ENCODE assay signal across 7 mouse cellular contexts in genomic region chr1:131244536-131245088, GRCm38 (mm10). TPM values are rescaled to one million over a fixed set of nuclear protein-coding genes. Genes with fewer than 3 reads are reported as not detected.
DNase-seq lines count a peak whose midpoint lies in the region; ATAC-seq and TF ChIP-seq lines count a peak whose summit lies in the region.

No protein-coding gene starts in this region.

- 1% methylated on average over 55 of the region's 57 CpGs for WGBS in lung, embryonic 14.5 days
- WGBS in embryonic facial prominence, embryonic 12.5 days = under 1% methylated on average over 57 of the region's 57 CpGs

- peaks cover 34% of the 10 kb centered on the region for H3K27me3 ChIP-seq in lung, embryonic 14.5 days (ENCODE audit: insufficient read depth, low read length)
- peaks cover 79% of the 10 kb centered on the region for H3K27me3 ChIP-seq in embryonic facial prominence, embryonic 12.5 days

- peak overlapping the region; percentile 67 for H3K9ac ChIP-seq in lung, embryonic 14.5 days
- peak overlapping the region; percentile 63 for H3K9ac ChIP-seq in embryonic facial prominence, embryonic 12.5 days

- no peak overlapping the region for H3K27ac ChIP-seq in lung, embryonic 14.5 days (ENCODE audit: low read depth)
- no peak overlapping the region for H3K27ac ChIP-seq in bone marrow macrophage, adult 2 months (ENCODE audit: insufficient read depth, low read depth, low read length)
- H3K27ac ChIP-seq in embryonic facial prominence, embryonic 12.5 days = no peak overlapping the region

- H3K36me3 ChIP-seq in lung, embryonic 14.5 days (ENCODE audit: insufficient read depth) = no peaks in the 10 kb centered on the region
- H3K36me3 ChIP-seq in embryonic facial prominence, embryonic 12.5 days = no peaks in the 10 kb centered on the region

- TF ChIP-seq CTCF in lung, embryonic 14.5 days (IDR thresholded peaks at IDR 0.05; ENCODE audit: low read depth) = no peak
- TF ChIP-seq CTCF in bone marrow macrophage, adult 2 months (IDR thresholded peaks at IDR 0.05; ENCODE audit: low read depth, low read length) = no peak

- H3K4me1 ChIP-seq in lung, embryonic 14.5 days (ENCODE audit: insufficient read depth) = peaks cover 6% of the 10 kb centered on the region; the same call in 1 of the 2 replicates
- H3K4me1 ChIP-seq in bone marrow macrophage, adult 2 months (ENCODE audit: control insufficient read depth, insufficient read depth, low read length) = peaks cover 7% of the 10 kb centered on the region
- peaks cover 20% of the 10 kb centered on the region; the same call in 1 of the 2 replicates for H3K4me1 ChIP-seq in embryonic facial prominence, embryonic 12.5 days

- peak overlapping the region; percentile 66 for H3K4me3 ChIP-seq in lung, embryonic 14.5 days (ENCODE audit: low read depth, low read length)
- H3K4me3 ChIP-seq in bone marrow macrophage, adult 2 months (ENCODE audit: insufficient read depth, low read length) = peak overlapping the region; percentile 83
- H3K4me3 ChIP-seq in embryonic facial prominence, embryonic 12.5 days = peak overlapping the region; percentile 64

- no peak for TF ChIP-seq POLR2A in bone marrow macrophage, adult 2 months (IDR thresholded peaks at IDR 0.05; ENCODE audit: borderline replicate concordance, low read depth, low read length)

- no peaks in the 10 kb centered on the region for H3K9me3 ChIP-seq in lung, embryonic 14.5 days (ENCODE audit: low read depth, low read length)
- H3K9me3 ChIP-seq in embryonic facial prominence, embryonic 12.5 days = no peaks in the 10 kb centered on the region

- no peak for DNase-seq in lung, embryonic 14.5 days
- DNase-seq in lung, adult 18-20 months = no peak
- DNase-seq in kidney, postnatal 10 days = peak; percentile 45
- DNase-seq in neural tube, embryonic 10.5 days (ENCODE audit: extremely low spot score, low spot score) = peak; percentile 57

- peak; percentile 1; the same call in 1 of the 2 replicates for ATAC-seq in lung, embryonic 14.5 days (ENCODE audit: insufficient read depth)
- ATAC-seq in embryonic facial prominence, embryonic 12.5 days (ENCODE audit: insufficient number of reproducible peaks, insufficient read depth, low FRiP score, low TSS enrichment) = 0 out of 2 replicates have a peak, but pooled peaks have one; percentile 14
- ATAC-seq in monocyte, adult 5-6 weeks (replicated peaks; ENCODE audit: insufficient number of reproducible peaks, low FRiP score, low TSS enrichment, poor library complexity, severe bottlenecking) = no peak

- H3K4me2 ChIP-seq in lung, embryonic 14.5 days = peak overlapping the region; percentile 99
- peak overlapping the region; percentile 97 for H3K4me2 ChIP-seq in embryonic facial prominence, embryonic 12.5 days (replicated peaks)

RNA-seq across cellular contexts. Expression of gene Rassf5, which starts 0.4 kb away (rescaled TPM):
- 3.1 and 3.7 TPM in 2 replicates for polyA plus RNA-seq in lung, embryonic 14.5 days (2014; fragmentation: Nextera tagmentation; extraction: Ambion mirVana)
- polyA plus RNA-seq in bone marrow macrophage, adult 2 months (2012; ENCODE audit: insufficient read depth, insufficient read length, missing spikeins) = 49.4 and 49.6 TPM in 2 replicates
- polyA plus RNA-seq in embryonic facial prominence, embryonic 12.5 days (2016; fragmentation: Nextera tagmentation; extraction: Ambion mirVana) = 1.1 and 2.1 TPM in 2 replicates
- total RNA-seq in monocyte, adult 5-6 weeks (2017) = 231 to 259 TPM (median 238 TPM) in 3 replicates

RNA-seq across cellular contexts. Expression of gene Ikbke, which starts 34.8 kb away (rescaled TPM):
- polyA plus RNA-seq in lung, embryonic 14.5 days (2014; fragmentation: Nextera tagmentation; extraction: Ambion mirVana) = 2.0 and 2.3 TPM in 2 replicates
- 194 and 227 TPM in 2 replicates for polyA plus RNA-seq in bone marrow macrophage, adult 2 months (2012; ENCODE audit: insufficient read depth, insufficient read length, missing spikeins)
- polyA plus RNA-seq in embryonic facial prominence, embryonic 12.5 days (2016; fragmentation: Nextera tagmentation; extraction: Ambion mirVana) = 2.6 and 2.7 TPM in 2 replicates
- 8.7 to 31.8 TPM (median 21.0 TPM) in 3 replicates for total RNA-seq in monocyte, adult 5-6 weeks (2017)

Comparison
In these comparisons a context has a peak if more than half of its experiments do, and no peak if none do; other contexts are left out.
1. DNase-seq: peak in kidney, postnatal 10 days (single experiment) and neural tube, embryonic 10.5 days (single experiment); none in lung, embryonic 14.5 days (single experiment) and lung, adult 18-20 months (0 of 2).
2. RNA of gene Rassf5, which starts 0.4 kb away (polyA plus RNA-seq): 49.4 to 49.6 TPM in bone marrow macrophage, adult 2 months; 3.1 to 3.7 TPM in lung, embryonic 14.5 days and 1.1 to 2.1 TPM in embryonic facial prominence, embryonic 12.5 days; every median in the first group is over 10 times any median in the second.
3. RNA of gene Ikbke, which starts 34.8 kb away (polyA plus RNA-seq): 194 to 227 TPM in bone marrow macrophage, adult 2 months; 2.6 to 2.7 TPM in embryonic facial prominence, embryonic 12.5 days and 2.0 to 2.3 TPM in lung, embryonic 14.5 days; every median in the first group is over 10 times any median in the second.
4. Peak in every context shown above with its lines, with median percentiles within 50 percentile points of each other: H3K4me3 ChIP-seq.